In the genomic region with DNA sequence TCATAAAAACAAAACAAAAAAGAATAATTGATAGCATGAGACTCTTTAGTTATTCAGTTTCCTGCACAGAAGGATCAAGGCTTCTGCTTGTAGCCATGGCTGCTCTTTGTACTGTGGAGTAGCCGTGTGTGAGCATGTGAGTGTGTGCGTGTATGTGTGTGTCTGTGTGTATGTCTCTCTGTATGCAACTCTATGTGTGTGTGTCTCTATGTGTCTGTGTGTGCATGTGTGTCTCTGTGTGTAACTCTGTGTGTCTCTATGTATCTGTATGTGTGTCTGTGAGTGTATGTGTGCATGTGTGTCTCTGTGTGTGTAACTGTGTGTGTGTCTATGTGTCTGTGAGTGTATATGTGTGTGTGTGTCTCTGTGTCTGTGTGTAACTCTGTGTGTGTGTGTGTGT, we compare ENCODE assay signal across 8 mouse cellular contexts. TPM values are rescaled to one million over a fixed set of nuclear protein-coding genes. Genes with fewer than 3 reads are reported as not detected.
DNase-seq lines count a peak whose midpoint lies in the region; ATAC-seq and TF ChIP-seq lines count a peak whose summit lies in the region.

No protein-coding gene starts in this region.

- no peaks in the 10 kb centered on the region for H3K9me3 ChIP-seq in midbrain, embryonic 11.5 days (ENCODE audit: control insufficient read depth, low read length)
- no peaks in the 10 kb centered on the region for H3K9me3 ChIP-seq in midbrain, embryonic 10.5 days (replicated peaks)
- H3K9me3 ChIP-seq in limb, embryonic 15.5 days = no peaks in the 10 kb centered on the region
- no peaks in the 10 kb centered on the region for H3K9me3 ChIP-seq in stomach, postnatal 0 days (ENCODE audit: control insufficient read depth, low read length)

- H3K27ac ChIP-seq in heart, adult 2 months = peak overlapping the region; percentile 96
- no peak overlapping the region for H3K27ac ChIP-seq in midbrain, embryonic 11.5 days (ENCODE audit: low read depth, low read length)
- no peak overlapping the region for H3K27ac ChIP-seq in midbrain, embryonic 10.5 days (replicated peaks)
- H3K27ac ChIP-seq in limb, embryonic 15.5 days = no peak overlapping the region
- peak overlapping the region; percentile 75 for H3K27ac ChIP-seq in stomach, postnatal 0 days (replicated peaks)

- TF ChIP-seq EP300 in heart, adult 2 months (IDR thresholded peaks at IDR 0.05; ENCODE audit: insufficient read depth, low read depth, low read length) = no peak
- TF ChIP-seq EP300 in stomach, postnatal 0 days (optimal IDR thresholded peaks at IDR 0.05) = no peak

- DNase-seq in heart, adult 2 months = no peak
- DNase-seq in heart, adult 8-10 months (ENCODE audit: low spot score) = no peak
- DNase-seq in midbrain, embryonic 11.5 days (ENCODE audit: low spot score, missing footprints) = peak; percentile 69
- no peak for DNase-seq in midbrain, embryonic 10.5 days (ENCODE audit: low spot score)
- no peak for DNase-seq in stomach, postnatal 0 days (ENCODE audit: low spot score)
- no peak for DNase-seq in c-Kit-positive CD71-positive TER-119-positive erythroid progenitor cells, embryonic 14.5 days (ENCODE audit: low spot score)
- no peak for DNase-seq in left cerebral cortex, adult 11 months (ENCODE audit: low spot score)

- no peak for ATAC-seq in midbrain, embryonic 11.5 days (ENCODE audit: low FRiP score)
- ATAC-seq in limb, embryonic 15.5 days (ENCODE audit: insufficient number of reproducible peaks, low FRiP score, low TSS enrichment, low read depth) = no peak
- ATAC-seq in stomach, postnatal 0 days (ENCODE audit: low FRiP score, low TSS enrichment) = no peak

- H3K4me1 ChIP-seq in heart, adult 2 months (ENCODE audit: control insufficient read depth, insufficient read depth, low read length) = peaks cover 30% of the 10 kb centered on the region
- H3K4me1 ChIP-seq in midbrain, embryonic 11.5 days (ENCODE audit: control insufficient read depth, insufficient read depth, low read length) = peaks cover 2% of the 10 kb centered on the region; the same call in 1 of the 2 replicates
- peaks cover 58% of the 10 kb centered on the region for H3K4me1 ChIP-seq in midbrain, embryonic 10.5 days
- peaks cover 40% of the 10 kb centered on the region for H3K4me1 ChIP-seq in limb, embryonic 15.5 days
- peaks cover 7% of the 10 kb centered on the region for H3K4me1 ChIP-seq in stomach, postnatal 0 days (replicated peaks; ENCODE audit: control insufficient read depth, insufficient read depth)

- peaks cover 3% of the 10 kb centered on the region for H3K79me2 ChIP-seq in heart, adult 2 months (replicated peaks; ENCODE audit: control insufficient read depth, insufficient read depth, low read length)

- 38% methylated on average over 2 of the region's 2 CpGs for WGBS in heart, adult 2 months
- 72% methylated on average over 2 of the region's 2 CpGs for WGBS in midbrain, embryonic 11.5 days
- WGBS in midbrain, embryonic 10.5 days = 82% methylated on average over 2 of the region's 2 CpGs
- WGBS in limb, embryonic 15.5 days = 74% methylated on average over 2 of the region's 2 CpGs
- 70% methylated on average over 2 of the region's 2 CpGs for WGBS in stomach, postnatal 0 days

- no peak for TF ChIP-seq CTCF in heart, adult 2 months (IDR thresholded peaks at IDR 0.05)
- TF ChIP-seq CTCF in stomach, postnatal 0 days (IDR thresholded peaks at IDR 0.05; ENCODE audit: low read depth) = no peak

- H3K9ac ChIP-seq in heart, adult 2 months (ENCODE audit: low read depth, low read length) = peak overlapping the region; percentile 55
- no peak overlapping the region for H3K9ac ChIP-seq in midbrain, embryonic 11.5 days (ENCODE audit: low read length)
- no peak overlapping the region for H3K9ac ChIP-seq in limb, embryonic 15.5 days
- peak overlapping the region; percentile 23; the same call in 1 of the 2 replicates for H3K9ac ChIP-seq in stomach, postnatal 0 days (ENCODE audit: low read length)

- H3K36me3 ChIP-seq in heart, adult 2 months (ENCODE audit: control insufficient read depth, insufficient read depth, low read length) = peaks cover 10% of the 10 kb centered on the region
- no peaks in the 10 kb centered on the region for H3K36me3 ChIP-seq in midbrain, embryonic 11.5 days (ENCODE audit: control insufficient read depth, insufficient read depth, low read length)
- no peaks in the 10 kb centered on the region for H3K36me3 ChIP-seq in midbrain, embryonic 10.5 days
- H3K36me3 ChIP-seq in limb, embryonic 15.5 days = no peaks in the 10 kb centered on the region
- H3K36me3 ChIP-seq in stomach, postnatal 0 days (ENCODE audit: control insufficient read depth, insufficient read depth, low read length) = no peaks in the 10 kb centered on the region

- 0 out of 2 replicates have a peak, but pooled peaks have one; percentile 5 for TF ChIP-seq POLR2A in heart, adult 2 months (IDR thresholded peaks at IDR 0.05; ENCODE audit: insufficient read depth, low read depth, low read length)

- no peaks in the 10 kb centered on the region for H3K27me3 ChIP-seq in heart, adult 2 months (ENCODE audit: control insufficient read depth, insufficient read depth, low read length)
- H3K27me3 ChIP-seq in midbrain, embryonic 11.5 days (ENCODE audit: control insufficient read depth, insufficient read depth, low read length) = no peaks in the 10 kb centered on the region
- H3K27me3 ChIP-seq in midbrain, embryonic 10.5 days (ENCODE audit: low read depth, poor library complexity, severe bottlenecking) = peaks cover 28% of the 10 kb centered on the region
- no peaks in the 10 kb centered on the region for H3K27me3 ChIP-seq in limb, embryonic 15.5 days
- H3K27me3 ChIP-seq in stomach, postnatal 0 days (ENCODE audit: control insufficient read depth, insufficient read depth, low read length) = no peaks in the 10 kb centered on the region

- intact Hi-C loops in heart, adult 2 months (cut with DNase I) = loop anchor here (5.0 kb wide), 2 partner anchors 37 to 48 kb away; partner anchors contain the start of gene Tmem50b

- H3K4me2 ChIP-seq in midbrain, embryonic 11.5 days = no peak overlapping the region
- H3K4me2 ChIP-seq in limb, embryonic 15.5 days = peak overlapping the region; percentile 24
- peak overlapping the region; percentile 79 for H3K4me2 ChIP-seq in stomach, postnatal 0 days (replicated peaks; ENCODE audit: low read depth)

- H3K4me3 ChIP-seq in heart, adult 2 months = peak overlapping the region; percentile 96
- H3K4me3 ChIP-seq in midbrain, embryonic 11.5 days (ENCODE audit: low read depth, low read length) = no peak overlapping the region
- no peak overlapping the region for H3K4me3 ChIP-seq in midbrain, embryonic 10.5 days
- peak overlapping the region; percentile 14 for H3K4me3 ChIP-seq in limb, embryonic 15.5 days
- peak overlapping the region; percentile 93; the same call in 1 of the 2 replicates for H3K4me3 ChIP-seq in stomach, postnatal 0 days (ENCODE audit: low read depth, low read length)

RNA-seq across cellular contexts. Expression of gene Ifngr2, which starts 2.1 kb away (rescaled TPM):
- 100 to 1,000 TPM; 120 TPM for total RNA-seq in heart, adult 2 months (2021)
- 100 and 140 TPM in 2 replicates for polyA plus RNA-seq in heart, adult 2 months (2012; rRNA removed)
- total RNA-seq in heart, adult 8-10 months (2022) = 100 to 1,000 TPM; 122 to 145 (median 132) TPM
- 33.1 and 34.8 TPM in 2 replicates for polyA plus RNA-seq in midbrain, embryonic 11.5 days (2014; fragmentation: Nextera tagmentation; extraction: Ambion mirVana)
- polyA plus RNA-seq in midbrain, embryonic 10.5 days (2016; fragmentation: Nextera tagmentation; extraction: Ambion mirVana) = 23.8 and 34.5 TPM in 2 replicates
- 56.6 and 67.3 TPM in 2 replicates for polyA plus RNA-seq in limb, embryonic 15.5 days (2015; fragmentation: Nextera tagmentation; extraction: Ambion mirVana)
- polyA plus RNA-seq in stomach, postnatal 0 days (2015; fragmentation: Nextera tagmentation; extraction: Ambion mirVana) = 54.9 and 57.8 TPM in 2 replicates

RNA-seq across cellular contexts. Expression of gene Tmem50b, which starts 48.6 kb away (rescaled TPM):
- 10 to 100 TPM; 47.0 to 62.7 TPM for total RNA-seq in heart, adult 2 months (2021)
- 63.4 and 99.8 TPM in 2 replicates for polyA plus RNA-seq in heart, adult 2 months (2012; rRNA removed)
- 10 to 100 TPM; 49.1 to 56.7 (median 50.9) TPM for total RNA-seq in heart, adult 8-10 months (2022)
- polyA plus RNA-seq in midbrain, embryonic 11.5 days (2014; fragmentation: Nextera tagmentation; extraction: Ambion mirVana) = 53.2 and 55.7 TPM in 2 replicates
- 41.4 and 43.3 TPM in 2 replicates for polyA plus RNA-seq in midbrain, embryonic 10.5 days (2016; fragmentation: Nextera tagmentation; extraction: Ambion mirVana)
- 53.6 and 54.3 TPM in 2 replicates for polyA plus RNA-seq in limb, embryonic 15.5 days (2015; fragmentation: Nextera tagmentation; extraction: Ambion mirVana)
- 60.8 and 64.6 TPM in 2 replicates for polyA plus RNA-seq in stomach, postnatal 0 days (2015; fragmentation: Nextera tagmentation; extraction: Ambion mirVana)

Comparison
In these comparisons a context has a peak if more than half of its experiments do, and no peak if none do; other contexts are left out.
1. H3K27ac ChIP-seq: peak in heart, adult 2 months (single experiment) and stomach, postnatal 0 days (single experiment); none in midbrain, embryonic 11.5 days (single experiment), midbrain, embryonic 10.5 days (single experiment) and limb, embryonic 15.5 days (single experiment).
2. H3K4me3 ChIP-seq: peak in heart, adult 2 months (single experiment), limb, embryonic 15.5 days (single experiment) and stomach, postnatal 0 days (single experiment); none in midbrain, embryonic 11.5 days (single experiment) and midbrain, embryonic 10.5 days (single experiment).
3. H3K9ac ChIP-seq: peak in heart, adult 2 months (single experiment) and stomach, postnatal 0 days (single experiment); none in midbrain, embryonic 11.5 days (single experiment) and limb, embryonic 15.5 days (single experiment).